Mouse (Mus musculus) adipose tissue, adult 10 weeks (tissue): ENCODE results near the gene Dnajc8. TPM values are rescaled to one million over a fixed set of nuclear protein-coding genes. Genes with fewer than 3 reads are reported as not detected.

Experiments used
- polyA plus RNA-seq: library from polyadenylated mRNA; stranded (reverse); fragments of 350-450 nt; fragmentation: Illumina TruSeq; extraction: RNeasy Lipid Tissue Mini Kit (QIAGEN cat#74804); gene quantifications from one replicate; pipeline ENCODE4 v1.2.3, GENCODE M21; 2014; ENCODE audit warnings: low read depth, low replicate concordance

The Dnajc8 gene
- 105 TPM for polyA plus RNA-seq

DNA sequence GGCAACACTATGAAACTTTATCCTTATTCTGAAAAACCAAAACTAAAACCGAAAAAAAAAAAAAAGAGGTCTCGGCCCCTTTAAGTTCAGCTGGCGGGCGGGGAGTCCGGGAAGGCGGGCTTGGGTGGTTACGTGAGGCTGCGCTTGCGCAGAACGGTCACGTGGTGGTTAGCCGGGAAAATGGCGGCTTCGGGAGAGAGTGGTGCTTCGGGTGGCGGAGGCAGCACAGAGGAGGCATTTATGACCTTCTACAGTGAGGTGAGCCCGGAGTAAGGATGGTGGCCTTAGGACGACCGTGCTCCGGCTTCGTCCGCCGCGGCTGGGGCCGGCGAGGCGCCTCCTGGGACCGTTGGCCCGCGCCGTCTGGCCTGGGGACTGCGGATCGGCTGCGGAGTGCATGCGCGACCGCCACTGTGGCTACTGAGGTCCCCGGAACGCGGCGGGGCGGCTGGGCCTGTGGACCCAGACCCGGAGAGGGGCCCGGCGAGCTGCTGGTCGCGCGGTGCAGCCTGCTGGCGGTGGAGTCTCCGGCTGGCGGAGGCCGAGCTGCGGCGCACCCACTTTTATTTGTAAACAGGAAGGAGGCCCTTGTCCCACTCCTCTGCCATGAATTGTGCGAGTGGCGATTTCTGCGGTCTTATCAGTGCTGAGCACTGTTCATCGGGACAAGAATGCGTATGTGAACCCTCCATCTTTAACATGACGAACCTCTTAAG, at the start of gene Dnajc8:
Gene Dnajc8, plus strand, starts transcription at position 145 of the 716 bp plus-strand sequence.

DNA sequence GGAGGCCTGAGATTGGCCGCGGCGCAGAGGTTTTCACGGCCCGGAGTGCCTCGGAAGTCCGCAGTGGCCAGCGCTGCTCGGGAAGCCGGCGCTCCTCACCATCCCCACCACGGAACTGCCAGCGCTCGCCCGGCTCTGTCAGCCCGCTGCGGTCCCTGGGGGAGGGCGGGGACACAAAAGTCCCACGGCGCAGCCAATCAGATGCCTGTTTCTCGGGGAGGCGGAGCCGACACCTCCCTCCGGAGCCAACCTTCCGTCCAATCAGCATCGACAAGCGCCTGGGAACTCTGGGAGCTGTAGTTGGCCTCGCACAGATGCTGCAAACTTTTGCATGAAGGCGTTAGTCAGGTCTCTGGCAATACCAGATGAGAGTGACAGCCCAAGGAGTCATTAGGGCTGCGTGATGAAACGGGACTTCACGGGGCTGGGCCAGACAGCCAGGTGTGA, 25.0 kb upstream of the Dnajc8 start, which contains the start of gene Sesn2:
Gene Sesn2, minus strand, starts transcription at position 150 of the 447 bp plus-strand sequence.

DNA sequence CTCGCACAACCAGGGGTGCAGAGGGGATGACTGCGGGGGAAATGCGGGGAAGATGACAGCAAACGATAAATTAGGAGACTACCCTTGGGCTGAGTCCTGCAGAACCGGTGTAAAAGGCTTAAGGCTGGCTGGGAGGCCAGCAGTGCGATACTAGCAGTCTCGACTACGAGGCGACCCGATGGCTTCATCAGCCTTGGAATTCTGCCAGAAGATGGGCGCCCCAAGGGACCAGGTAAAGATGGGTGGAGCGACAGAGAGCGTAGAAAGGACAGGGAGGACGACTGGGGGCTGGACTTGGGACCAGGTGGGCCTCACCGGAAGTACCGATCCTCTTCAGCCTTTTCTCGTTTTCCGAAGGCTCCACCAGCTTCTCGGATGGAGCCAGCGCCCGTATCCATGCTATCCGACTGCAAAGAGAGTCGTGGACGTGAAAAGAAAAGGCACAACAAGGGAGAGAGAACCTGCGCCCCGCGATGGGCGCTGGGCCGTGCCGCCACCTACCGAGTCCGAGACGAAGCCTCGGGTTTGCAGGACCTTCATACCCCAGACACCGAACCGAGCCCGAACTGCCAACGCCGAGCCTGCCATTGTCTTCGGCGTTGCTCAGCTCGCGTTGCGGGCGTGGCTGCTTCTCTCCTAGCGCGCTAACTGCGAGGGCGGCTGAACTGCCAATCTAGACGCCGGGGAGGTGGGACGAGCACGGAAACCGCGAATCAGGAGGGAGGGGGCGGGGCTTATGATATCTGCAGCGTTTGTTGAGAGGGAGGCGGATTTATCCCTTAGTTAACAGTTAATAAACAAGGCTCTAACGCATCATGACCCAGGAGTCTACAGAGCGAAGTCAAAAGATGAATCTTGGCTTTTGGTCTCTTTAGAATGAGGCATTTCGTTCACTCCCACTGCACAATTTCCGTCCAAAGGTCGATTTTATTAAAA, 2.1 kb upstream of the Dnajc8 start, which contains the start of gene Atpif1:
Gene Atpif1, minus strand, starts transcription at position 679 of the 936 bp plus-strand sequence.

DNA sequence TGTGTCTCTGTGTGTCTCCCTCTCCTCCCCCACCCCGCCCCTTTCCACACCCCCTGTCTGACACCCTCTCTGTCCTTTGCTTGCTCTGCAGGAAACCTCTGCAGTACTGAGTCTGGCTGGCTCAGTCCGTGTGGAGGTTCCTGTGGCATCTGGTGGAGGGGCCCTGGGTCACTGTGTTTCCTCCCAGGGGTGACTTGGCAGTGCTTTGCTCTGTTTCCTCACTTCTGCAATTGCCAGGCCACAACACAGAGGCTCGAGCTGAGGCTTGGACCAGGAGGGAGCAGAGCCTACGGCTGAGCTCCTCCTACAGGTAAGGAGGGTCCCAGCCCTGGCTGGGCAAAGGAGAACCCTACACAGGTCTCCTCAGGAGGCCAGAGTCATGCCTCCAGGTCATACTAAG, 28.6 kb downstream of the Dnajc8 start, which contains the start of gene Ptafr:
Gene Ptafr, plus strand, starts transcription at position 103 of the 400 bp plus-strand sequence.

Other genes with a start within 250 kb of the Dnajc8 start
- gene Rab42, start 232.2 kb upstream of the Dnajc8 start, polyA plus RNA-seq, result 8.6 TPM
- gene Trnau1ap, start 206.0 kb upstream of the Dnajc8 start, polyA plus RNA-seq, result 54.9 TPM
- 16.3 TPM for gene Rcc1, start 181.9 kb upstream of the Dnajc8 start, polyA plus RNA-seq
- gene Phactr4, start 113.1 kb upstream of the Dnajc8 start, polyA plus RNA-seq, result 18.6 TPM
- gene Med18, start 71.6 kb upstream of the Dnajc8 start, polyA plus RNA-seq, result 6.1 TPM
- 23.7 TPM for gene Sesn2, start 25.0 kb upstream of the Dnajc8 start, polyA plus RNA-seq
- gene Atpif1, start 1.9 kb upstream of the Dnajc8 start, polyA plus RNA-seq, result 323 TPM
- 11.8 TPM for gene Ptafr, start 28.5 kb downstream of the Dnajc8 start, polyA plus RNA-seq
- gene Eya3, start 103.4 kb downstream of the Dnajc8 start, polyA plus RNA-seq, result 16.1 TPM
- gene Xkr8, start 197.0 kb downstream of the Dnajc8 start, polyA plus RNA-seq, result 5.3 TPM
- 15.6 TPM for gene Smpdl3b, start 221.7 kb downstream of the Dnajc8 start, polyA plus RNA-seq
- gene Rpa2, start 232.8 kb downstream of the Dnajc8 start, polyA plus RNA-seq, result 18.4 TPM